Comparison of ENCODE assay signal across 1 mouse cellular context in genomic region chr11:116071510-116071909, GRCm38 (mm10).
TF ChIP-seq lines count a peak whose summit lies in the region.

No protein-coding gene starts in this region.

TF ChIP-seq in C2C12, 6 proteins besides CTCF, POLR2A, EP300 and RAD21:
- TF ChIP-seq FOSL1 (IDR thresholded peaks at IDR 0.05; ENCODE audit: insufficient read depth, low read length, poor library complexity, severe bottlenecking) (no peak), MYOG (IDR thresholded peaks at IDR 0.05; ENCODE audit: control insufficient read depth, extremely low read depth, insufficient read length) (no peak), MYOD1 (IDR thresholded peaks at IDR 0.05; ENCODE audit: control insufficient read depth, insufficient read length, low read depth) (no peak), USF1 (IDR thresholded peaks at IDR 0.05; ENCODE audit: low read depth) (no peak), CEBPB (IDR thresholded peaks at IDR 0.05; ENCODE audit: low read depth) (no peak), MAX (IDR thresholded peaks at IDR 0.05) (no peak)
TF ChIP-seq in C2C12: peak in this region for 0.
